Mouse (Mus musculus) thymus, postnatal 14 days (tissue): Measurements from ENCODE around the gene Myrfl.

Experiments used
- DNase-seq: peaks from one replicate; pipeline ENCODE4 v3.0.0; 2021

Gene Myrfl

GRCm38 (mm10) chr10:116912850-116913249 lies 16.1 kb upstream of the Myrfl start:
- no peak for DNase-seq

GRCm38 (mm10) chr10:116908901-116909642 lies 12.4 kb upstream of the Myrfl start:
- DNase-seq, result no peak

- DNase-seq, result no peak
Observed at GRCm38 (mm10) chr10:116906794-116907193, 10.1 kb upstream of the Myrfl start.

GRCm38 (mm10) chr10:116904503-116904908 lies 7.8 kb upstream of the Myrfl start:
- no peak for DNase-seq

- DNase-seq, result no peak
Observed at GRCm38 (mm10) chr10:116895108-116895833, 1.4 kb downstream of the Myrfl start.

GRCm38 (mm10) chr10:116894540-116894939 lies 2.2 kb downstream of the Myrfl start:
- DNase-seq, result no peak

GRCm38 (mm10) chr10:116893753-116894152 lies 3.0 kb downstream of the Myrfl start:
- DNase-seq, result peak; percentile 42

GRCm38 (mm10) chr10:116890587-116890986 lies 6.1 kb downstream of the Myrfl start:
- DNase-seq, result no peak

GRCm38 (mm10) chr10:116884552-116884951 lies 12.2 kb downstream of the Myrfl start:
- no peak for DNase-seq

- no peak for DNase-seq
Observed at GRCm38 (mm10) chr10:116883531-116883930, 13.2 kb downstream of the Myrfl start.

GRCm38 (mm10) chr10:116877436-116877835 lies 19.3 kb downstream of the Myrfl start:
- DNase-seq, result no peak

- no peak for DNase-seq
Observed at GRCm38 (mm10) chr10:116874490-116874889, 22.2 kb downstream of the Myrfl start.

GRCm38 (mm10) chr10:116872016-116872410 lies 24.7 kb downstream of the Myrfl start:
- DNase-seq, result no peak

GRCm38 (mm10) chr10:116871329-116872015 lies 25.2 kb downstream of the Myrfl start:
- DNase-seq, result no peak

GRCm38 (mm10) chr10:116870819-116871218 lies 25.9 kb downstream of the Myrfl start:
- no peak for DNase-seq

GRCm38 (mm10) chr10:116853159-116853845 lies 43.4 kb downstream of the Myrfl start:
- DNase-seq, result no peak

GRCm38 (mm10) chr10:116848749-116849473 lies 47.8 kb downstream of the Myrfl start:
- DNase-seq, result peak; percentile 85

- no peak for DNase-seq
Observed at GRCm38 (mm10) chr10:116841551-116841950, 55.2 kb downstream of the Myrfl start.

GRCm38 (mm10) chr10:116830676-116831075 lies 66.0 kb downstream of the Myrfl start:
- DNase-seq, result no peak

GRCm38 (mm10) chr10:116828099-116828498 lies 68.6 kb downstream of the Myrfl start:
- DNase-seq, result no peak

- no peak for DNase-seq
Observed at GRCm38 (mm10) chr10:116827306-116827705, 69.4 kb downstream of the Myrfl start.

- DNase-seq, result no peak
Observed at GRCm38 (mm10) chr10:116815311-116816060, 81.2 kb downstream of the Myrfl start.
